Mouse (Mus musculus) embryonic fibroblast, embryonic 13.5 days (primary cell): ENCODE measurements around the gene Olfr1278. TPM values are rescaled to one million over a fixed set of nuclear protein-coding genes. Genes with fewer than 3 reads are reported as not detected.
"Not testable (repeated sequence)": the region's sequence is repeated elsewhere in the genome, so short reads cannot be mapped to it uniquely, and the experiment has no call there.

ENCODE experiments used
- H3K27ac ChIP-seq: 2 replicates; pipeline ENCODE4 v1.5.1; 2012; ENCODE audit warnings: low read length, control low read depth, inconsistent platforms; ENCODE audit not compliant: insufficient read depth
- H3K4me1 ChIP-seq: 2 replicates; pipeline ENCODE4 v1.6.1; 2011; ENCODE audit warnings: low read length; ENCODE audit not compliant: control insufficient read depth, insufficient read depth
- H3K4me3 ChIP-seq: 2 replicates; pipeline ENCODE4 v1.5.1; 2011; ENCODE audit warnings: mild to moderate bottlenecking, control low read depth, low read length; ENCODE audit not compliant: insufficient read depth
- CTCF ChIP-seq: IDR thresholded peaks from 2 replicates; pipeline ENCODE4 v1.5.1; 2011; ENCODE audit warnings: mild to moderate bottlenecking, control low read depth, low read length, moderate library complexity, borderline replicate concordance; ENCODE audit not compliant: insufficient read depth
- POLR2A ChIP-seq: IDR thresholded peaks from 2 replicates; pipeline ENCODE4 v1.6.1; 2011; ENCODE audit warnings: low read depth, mild to moderate bottlenecking, control low read depth, low read length, moderate library complexity
- polyA plus RNA-seq: library from polyadenylated mRNA; stranded (reverse); fragments of >200 nt; gene quantifications from 2 replicates; pipeline ENCODE4 v1.2.4, GENCODE M21; 2011; ENCODE audit warnings: low read depth; ENCODE audit not compliant: missing spikeins, insufficient read length

The Olfr1278 gene
- polyA plus RNA-seq: not detected in 2 replicates

DNA sequence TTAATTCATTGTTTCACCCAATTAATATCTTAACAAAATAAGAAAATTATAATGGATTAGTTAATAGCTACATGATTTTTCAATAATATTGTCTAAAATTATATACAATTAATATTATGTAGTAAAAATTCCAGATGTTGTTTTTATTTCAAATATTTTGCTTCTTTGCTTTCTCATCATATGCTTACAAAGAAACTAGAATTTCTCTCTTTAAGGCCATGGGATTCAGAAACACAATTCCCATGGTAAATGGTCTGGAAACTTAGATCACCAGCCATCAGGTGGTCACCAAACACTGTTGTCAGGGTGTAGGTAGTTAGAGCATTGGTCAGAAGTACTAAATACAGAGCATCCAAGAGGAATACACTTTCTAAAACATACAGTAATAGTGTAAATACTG lies at the start of gene Olfr1278:
Gene Olfr1278, plus strand, starts transcription at position 301 of the 400 bp plus-strand sequence.
- no peak within 1 kb of the TSS for H3K4me3 ChIP-seq
- TF ChIP-seq POLR2A (no peak), CTCF (no peak)
- H3K27ac ChIP-seq: no peak within 1 kb of the TSS
- H3K4me1 ChIP-seq: no peaks in the 10 kb centered on the region

DNA sequence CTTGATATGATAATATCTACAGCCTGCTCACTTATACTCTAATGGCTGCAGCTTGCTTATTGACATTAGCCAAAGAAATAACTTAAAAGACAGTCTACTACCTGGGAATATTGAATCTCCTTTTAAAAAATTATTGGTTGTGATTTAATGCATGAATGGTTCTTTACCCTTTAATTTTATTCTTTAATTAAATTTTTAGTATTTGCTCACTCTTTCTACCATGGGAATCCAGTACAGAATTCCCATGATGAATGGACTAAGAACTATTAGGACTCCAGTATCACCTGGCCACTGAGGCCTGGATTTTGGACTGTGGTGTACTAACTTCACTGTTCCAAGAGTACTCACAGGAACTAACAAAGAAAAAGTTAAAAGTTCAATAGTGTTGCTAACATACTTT lies 35.7 kb upstream of the Olfr1278 start, which contains the start of gene Olfr1276:
Gene Olfr1276, plus strand, starts transcription at position 301 of the 400 bp plus-strand sequence.
- H3K27ac ChIP-seq: no peak within 1 kb of the TSS
- TF ChIP-seq POLR2A: no peak
- no peak for TF ChIP-seq CTCF
- H3K4me3 ChIP-seq: no peak within 1 kb of the TSS

DNA sequence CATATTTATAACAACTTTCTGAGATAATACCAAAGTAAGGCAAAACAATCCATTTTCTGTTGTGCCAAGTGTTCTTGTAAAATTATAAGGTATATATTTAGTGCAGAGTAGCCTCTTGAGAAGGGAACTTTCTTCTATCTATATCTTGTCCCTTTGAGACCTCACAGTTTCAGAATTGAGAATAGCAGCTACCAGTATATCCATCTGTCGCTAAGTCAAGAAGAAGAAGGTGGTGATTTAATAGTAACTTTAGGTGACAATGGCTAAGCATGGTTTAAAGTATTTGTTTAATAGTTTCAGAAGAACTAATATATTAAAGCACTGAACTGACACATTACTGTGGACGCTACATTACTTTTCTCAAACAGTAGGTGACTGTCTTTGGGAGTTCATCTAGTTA lies 15.9 kb upstream of the Olfr1278 start, which contains the start of gene Olfr1277:
Gene Olfr1277, minus strand, starts transcription at position 101 of the 400 bp plus-strand sequence.
- TF ChIP-seq CTCF (no peak), POLR2A (no peak)
- Histone ChIP-seq H3K4me1 (no peaks in the 10 kb centered on the region), H3K27ac (no peak within 1 kb of the TSS), H3K4me3 (no peak within 1 kb of the TSS)

More for the DNA sequence above, 35.7 kb upstream of the Olfr1278 start, which contains the start of gene Olfr1276:
- no peaks in the 10 kb centered on the region for H3K4me1 ChIP-seq

DNA sequence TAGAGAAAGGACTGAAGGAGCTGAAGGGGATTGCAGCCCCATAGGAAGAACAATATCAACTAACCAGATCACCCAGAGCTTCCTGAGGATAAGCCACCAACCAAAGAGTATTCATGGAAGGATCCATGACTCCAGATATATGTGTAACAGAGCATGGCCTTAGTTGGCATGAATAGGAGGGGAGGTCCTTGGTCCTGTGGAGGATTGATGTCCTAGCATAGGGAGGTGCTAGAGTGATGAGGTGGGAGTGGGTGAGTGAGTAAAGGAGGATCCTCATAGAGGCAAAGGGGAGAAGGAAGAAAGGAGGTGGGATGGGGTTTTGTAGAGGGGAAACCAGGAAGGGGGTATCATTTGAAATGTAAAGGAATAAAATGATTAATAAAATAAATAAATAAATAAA lies 8.6 kb downstream of the Olfr1278 start:
- H3K4me3 ChIP-seq: no peak overlapping the region
- no peak for TF ChIP-seq CTCF

DNA sequence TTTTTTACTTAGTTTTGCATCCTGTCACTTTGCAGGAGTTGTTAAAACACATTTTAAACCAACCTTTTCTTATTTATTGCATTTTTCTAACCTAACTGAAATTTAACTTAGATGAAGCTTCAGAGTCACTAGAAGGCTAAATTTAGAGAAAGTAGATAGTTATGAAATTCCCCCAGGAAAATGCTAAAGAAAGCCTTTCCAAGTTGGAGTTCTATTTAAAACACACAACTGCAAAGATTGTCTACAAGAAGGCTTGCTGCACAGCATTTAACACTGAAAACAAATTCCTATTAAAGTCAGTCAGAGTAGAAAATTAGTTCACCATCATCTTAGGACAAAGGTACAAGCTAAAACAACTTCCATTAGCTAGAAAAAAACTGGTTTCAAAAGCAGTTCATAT lies 10.4 kb downstream of the Olfr1278 start, which contains the start of gene Olfr1279:
Gene Olfr1279, plus strand, starts transcription at position 262 of the 400 bp plus-strand sequence.
- H3K27ac ChIP-seq: no peak within 1 kb of the TSS
- no peaks in the 10 kb centered on the region for H3K4me1 ChIP-seq
- H3K4me3 ChIP-seq: no peak within 1 kb of the TSS
- TF ChIP-seq CTCF: no peak
- TF ChIP-seq POLR2A: no peak

More for the DNA sequence above, 8.6 kb downstream of the Olfr1278 start:
- H3K4me1 ChIP-seq: no peaks in the 10 kb centered on the region
- no peak overlapping the region for H3K27ac ChIP-seq

DNA sequence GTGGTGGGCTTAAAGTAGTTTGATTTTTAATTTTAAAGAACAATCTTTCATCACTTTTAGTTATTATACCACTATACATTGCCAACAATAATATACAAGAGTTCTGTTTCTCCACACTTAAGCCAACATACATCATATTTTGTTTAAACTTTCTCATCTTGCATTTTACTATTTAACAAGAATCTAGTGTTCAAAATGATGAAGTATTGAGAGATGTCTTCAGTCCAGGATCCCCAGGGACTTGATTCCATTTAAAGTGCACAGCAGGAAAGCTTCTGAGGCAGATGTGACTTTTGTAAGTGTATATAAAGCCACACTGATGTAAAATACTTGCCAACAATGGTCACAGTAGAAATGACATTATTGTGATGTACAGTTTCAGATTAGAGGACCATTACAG lies 23.8 kb downstream of the Olfr1278 start, which contains the start of gene Olfr1280:
Gene Olfr1280, plus strand, starts transcription at position 301 of the 400 bp plus-strand sequence.
- TF ChIP-seq CTCF: no peak
- no peak for TF ChIP-seq POLR2A
- H3K4me1 ChIP-seq: no peaks in the 10 kb centered on the region
- no peak within 1 kb of the TSS for H3K27ac ChIP-seq
- H3K4me3 ChIP-seq: no peak within 1 kb of the TSS

DNA sequence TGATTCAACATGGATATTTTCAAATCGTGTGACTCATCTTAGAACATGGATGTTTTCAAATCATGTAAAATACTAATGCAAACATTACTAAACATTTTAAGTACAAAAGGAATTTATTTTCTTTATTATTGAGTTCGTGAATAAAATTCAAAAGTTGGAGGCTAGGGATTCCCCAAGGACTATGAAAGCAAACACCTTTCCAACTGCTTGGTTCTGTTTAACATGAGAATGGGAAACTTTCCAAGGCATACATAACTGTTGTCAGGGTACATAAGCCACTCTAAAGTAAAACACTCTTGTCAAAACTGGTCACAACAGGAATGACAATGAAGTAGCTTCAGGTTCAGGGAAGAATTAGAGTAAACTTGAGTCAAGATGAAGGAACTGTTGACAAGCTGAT lies 36.3 kb downstream of the Olfr1278 start, which contains the start of gene Olfr1281:
Gene Olfr1281, plus strand, starts transcription at position 301 of the 400 bp plus-strand sequence.
- H3K4me3 ChIP-seq: no peak within 1 kb of the TSS
- H3K4me1 ChIP-seq: no peaks in the 10 kb centered on the region
- no peak for TF ChIP-seq POLR2A
- H3K27ac ChIP-seq: no peak within 1 kb of the TSS

DNA sequence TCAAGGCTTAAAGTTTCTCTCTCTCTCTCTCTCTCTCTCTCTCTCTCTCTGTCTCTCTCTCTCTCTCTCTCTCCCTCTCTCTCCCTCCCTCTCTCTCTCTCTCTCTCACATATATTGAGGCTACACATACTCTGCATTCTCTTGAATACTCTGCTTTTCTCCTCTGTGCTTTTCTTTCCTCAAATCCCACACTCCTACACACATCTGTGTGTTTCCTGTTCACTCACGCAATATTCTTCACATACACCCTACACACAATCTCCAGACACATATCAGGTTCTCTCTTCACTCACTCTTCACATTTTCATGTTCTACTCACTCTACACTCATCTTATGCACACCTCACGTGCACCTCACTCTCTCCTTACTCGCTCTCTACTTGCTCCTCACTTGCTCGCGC lies 43.8 kb downstream of the Olfr1278 start:
- H3K27ac ChIP-seq: not testable (repeated sequence)

DNA sequence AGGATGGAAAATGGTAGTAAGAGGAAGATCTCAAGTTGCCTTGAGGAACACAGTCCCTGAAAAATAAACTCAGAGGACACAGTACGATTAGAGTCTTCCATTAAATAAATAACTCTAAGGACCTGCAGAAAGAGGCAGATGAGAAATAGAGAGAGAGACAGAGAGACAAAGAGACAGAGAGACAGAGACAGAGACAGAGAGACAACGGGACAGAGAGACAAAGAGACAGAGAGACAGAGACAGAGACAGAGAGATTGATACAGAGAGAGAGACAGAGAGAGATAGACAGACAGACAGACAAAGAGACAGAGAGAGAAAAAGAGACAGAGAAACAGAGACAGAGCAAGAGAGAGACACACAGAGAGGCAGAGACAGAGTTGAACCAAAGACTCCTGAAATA lies 46.0 kb downstream of the Olfr1278 start, which contains the start of gene Olfr1282:
Gene Olfr1282, minus strand, starts transcription at position 101 of the 400 bp plus-strand sequence.
- Histone ChIP-seq H3K27ac (no peak within 1 kb of the TSS), H3K4me1 (no peaks in the 10 kb centered on the region), H3K4me3 (no peak within 1 kb of the TSS)
- TF ChIP-seq POLR2A: no peak
- no peak for TF ChIP-seq CTCF

More for the DNA sequence above, 43.8 kb downstream of the Olfr1278 start:
- H3K4me3 ChIP-seq, H3K4me1 ChIP-seq: not testable (repeated sequence)

Other genes with a start within 250 kb of the Olfr1278 start
- gene Gm13941, start 184.2 kb upstream of the Olfr1278 start, polyA plus RNA-seq: not detected in 2 replicates
- gene Gm15130, start 137.2 kb upstream of the Olfr1278 start, polyA plus RNA-seq: not detected in 2 replicates
- not detected in 2 replicates for gene 4930430A15Rik, start 60.5 kb upstream of the Olfr1278 start, polyA plus RNA-seq
- not detected in 2 replicates for gene Olfr1275, start 54.9 kb upstream of the Olfr1278 start, polyA plus RNA-seq
- not detected in 2 replicates for gene Olfr1276, start 35.6 kb upstream of the Olfr1278 start, polyA plus RNA-seq
- gene Olfr1277, start 16.0 kb upstream of the Olfr1278 start, polyA plus RNA-seq: not detected in 2 replicates
- gene Olfr1279, start 10.5 kb downstream of the Olfr1278 start, polyA plus RNA-seq: not detected in 2 replicates
- not detected in 2 replicates for gene Olfr1280, start 23.9 kb downstream of the Olfr1278 start, polyA plus RNA-seq
- not detected in 2 replicates for gene Olfr1281, start 36.4 kb downstream of the Olfr1278 start, polyA plus RNA-seq
- gene Olfr1282, start 45.9 kb downstream of the Olfr1278 start, polyA plus RNA-seq: not detected in 2 replicates
- gene Olfr1283, start 76.7 kb downstream of the Olfr1278 start, polyA plus RNA-seq: not detected in 2 replicates
- not detected in 2 replicates for gene Olfr1284, start 85.4 kb downstream of the Olfr1278 start, polyA plus RNA-seq
- not detected in 2 replicates for gene Olfr1286, start 133.0 kb downstream of the Olfr1278 start, polyA plus RNA-seq
- not detected in 2 replicates for gene Olfr1287, start 159.0 kb downstream of the Olfr1278 start, polyA plus RNA-seq
- gene Olfr1288, start 184.0 kb downstream of the Olfr1278 start, polyA plus RNA-seq: not detected in 2 replicates
- not detected in 2 replicates for gene Olfr1289, start 190.7 kb downstream of the Olfr1278 start, polyA plus RNA-seq
- not detected in 2 replicates for gene Olfr1290, start 203.7 kb downstream of the Olfr1278 start, polyA plus RNA-seq
- gene Olfr1291-ps1, start 207.0 kb downstream of the Olfr1278 start, polyA plus RNA-seq: not detected in 2 replicates
- not detected in 2 replicates for gene Olfr1293-ps, start 235.1 kb downstream of the Olfr1278 start, polyA plus RNA-seq